Mouse (Mus musculus): ENCODE data around the gene Spryd3.

- TF ChIP-seq TAL1 (IDR thresholded peaks at IDR 0.05; ENCODE audit: low read length) (no peak), GATA1 (IDR thresholded peaks at IDR 0.05; ENCODE audit: low read length) (no peak)
Observed at GRCm38 (mm10) chr15:102179924-102180323, 43.9 kb upstream of the Spryd3 start.
